Mouse (Mus musculus) NIH3T3 (cell line): ENCODE results near the gene Camk2d.

Experiments
- DNase-seq: peaks from one replicate; pipeline ENCODE4 v3.0.0-alpha.2; 2012; ENCODE audit warnings: low read depth

Camk2d gene

DNA sequence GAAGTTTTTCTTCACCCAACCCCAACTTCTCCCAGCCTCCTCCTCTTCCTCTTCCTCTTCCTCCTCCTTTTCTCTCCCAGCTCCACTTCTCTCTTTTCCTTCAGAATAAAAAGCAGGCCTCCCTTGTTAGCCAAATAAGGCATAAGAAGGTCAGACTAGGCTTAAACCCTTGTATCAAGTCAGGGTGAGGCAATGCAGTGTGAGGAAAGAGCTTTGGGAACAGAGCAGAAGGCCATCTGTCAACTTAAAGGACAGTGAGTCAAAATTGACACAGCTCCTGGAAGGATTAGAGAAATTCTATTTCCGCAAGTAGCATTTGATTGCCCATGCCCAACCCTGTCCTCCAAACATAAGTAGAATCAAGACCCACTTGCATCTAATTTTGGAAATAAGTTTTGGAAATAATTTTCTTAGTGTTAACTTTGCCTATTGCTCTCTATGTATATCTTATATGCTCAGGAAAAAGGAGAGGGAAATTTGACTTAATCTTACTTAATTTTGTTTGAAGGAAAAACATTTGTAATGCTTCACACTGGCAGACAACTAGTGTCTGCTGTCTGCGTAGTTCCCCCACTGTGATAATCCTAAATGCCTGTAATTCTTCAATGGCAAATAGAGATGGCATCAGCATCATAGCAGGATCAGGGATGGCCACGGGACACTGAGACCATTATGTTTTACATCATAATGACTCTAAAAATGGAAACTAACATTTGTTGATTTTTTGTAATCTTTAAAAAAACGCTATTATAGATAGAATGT, 16.8 kb downstream of the Camk2d start:
- no peak for DNase-seq

DNA sequence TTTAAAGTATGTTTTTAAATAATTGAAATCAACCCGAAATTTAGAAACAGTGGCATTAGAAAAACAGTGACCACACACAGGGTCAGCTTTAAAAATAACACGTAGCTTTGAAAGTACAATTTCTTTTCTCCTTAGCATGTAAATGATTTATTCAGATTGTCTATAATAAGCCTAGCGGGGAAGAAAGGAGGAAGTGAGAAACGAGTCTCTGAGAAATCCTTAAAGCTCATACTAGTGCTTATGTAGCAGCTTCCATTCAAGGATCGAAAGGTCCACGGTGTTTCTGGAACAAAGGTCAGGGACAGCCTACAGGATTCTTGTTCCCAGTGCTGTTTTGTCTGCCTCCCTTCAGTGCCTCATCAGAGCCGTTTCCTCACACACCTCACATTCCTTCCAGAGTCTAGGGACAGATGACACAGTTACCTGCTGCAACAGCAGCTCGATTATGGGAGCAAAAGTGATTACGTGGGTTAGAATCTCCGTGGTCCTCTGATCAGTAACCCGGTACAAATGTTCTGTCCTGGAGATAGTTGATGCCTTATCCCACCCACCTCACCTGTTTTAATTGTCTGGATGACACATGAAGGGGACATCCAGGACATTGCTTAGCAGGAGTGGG, 17.5 kb downstream of the Camk2d start:
- no peak for DNase-seq

DNA sequence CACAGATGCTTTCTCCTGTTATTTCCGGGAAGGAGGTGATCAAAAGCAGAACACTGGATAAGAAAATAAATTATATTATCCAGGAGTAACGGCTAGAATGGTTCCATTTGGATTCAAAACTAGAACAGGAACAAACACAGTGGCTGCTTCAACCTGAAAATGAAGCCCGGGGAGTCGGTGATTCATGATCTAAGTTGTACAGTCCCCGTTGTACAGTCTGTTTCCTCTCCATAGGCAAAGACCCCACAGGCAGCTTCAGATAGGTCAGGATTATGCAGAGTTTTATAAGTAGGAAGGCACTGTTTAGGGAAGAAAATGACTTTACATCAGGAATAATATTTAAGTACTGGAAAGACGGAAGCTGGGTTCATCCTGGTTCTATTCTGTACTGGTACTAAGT, 19.2 kb downstream of the Camk2d start:
- DNase-seq: no peak

DNA sequence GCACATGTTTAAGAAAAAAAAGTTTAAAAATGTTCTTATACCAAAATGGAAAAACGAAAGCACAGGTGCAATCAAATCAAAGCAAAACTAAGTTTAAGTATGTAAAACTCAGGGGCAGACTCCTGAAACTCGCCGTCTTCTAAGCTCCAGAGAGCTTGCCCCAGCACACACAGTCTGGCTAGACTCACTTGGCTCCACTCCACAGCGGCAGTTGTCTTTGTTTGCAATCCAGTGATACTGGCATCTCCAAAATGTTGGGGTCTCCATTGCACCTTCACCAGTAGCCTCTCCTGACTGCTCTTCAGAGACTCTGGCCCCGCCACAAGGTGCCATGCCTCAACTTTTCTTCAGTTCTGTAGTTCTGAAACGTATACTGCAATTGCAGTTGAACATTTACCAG, 24.1 kb downstream of the Camk2d start:
- no peak for DNase-seq

- DNase-seq: no peak
Measured at GRCm38 (mm10) chr3:126622509-126622908, 26.4 kb downstream of the Camk2d start.

DNA sequence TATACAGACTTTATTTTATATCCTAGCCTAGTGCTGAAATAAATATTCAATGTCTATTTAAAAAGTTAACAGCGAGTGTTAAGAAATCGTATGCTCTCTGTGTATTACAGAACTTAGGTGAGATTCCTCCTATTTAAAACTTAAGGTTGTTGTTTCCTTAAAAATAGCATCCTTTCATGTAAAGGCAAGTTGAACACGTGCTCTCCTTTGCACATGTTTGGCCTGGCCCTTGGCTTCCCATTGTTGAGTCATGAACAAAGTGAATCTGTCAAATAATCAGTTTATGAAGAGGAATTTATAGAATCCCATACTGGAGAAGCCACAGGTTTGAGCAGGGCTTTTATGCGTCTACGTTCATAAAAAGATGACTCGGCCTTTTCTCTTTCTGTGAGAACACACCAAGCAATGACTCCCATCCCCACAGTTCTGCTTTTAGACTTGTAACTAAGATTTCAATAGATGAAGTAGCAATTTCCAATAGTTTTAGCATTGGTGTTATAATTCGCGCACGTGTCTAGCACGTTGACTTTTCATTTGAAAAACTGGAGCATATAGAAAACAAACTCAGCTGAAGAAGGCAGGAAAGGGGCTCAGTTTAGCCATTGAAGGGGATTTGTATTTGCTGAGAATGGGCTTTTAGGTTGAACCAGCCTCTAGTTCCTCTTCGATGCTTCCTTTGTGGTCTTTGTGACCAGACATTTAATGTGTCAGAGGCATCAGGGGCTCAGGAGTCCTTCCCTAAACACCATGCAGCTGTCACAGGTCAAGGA, 29.1 kb downstream of the Camk2d start:
- DNase-seq: no peak

DNA sequence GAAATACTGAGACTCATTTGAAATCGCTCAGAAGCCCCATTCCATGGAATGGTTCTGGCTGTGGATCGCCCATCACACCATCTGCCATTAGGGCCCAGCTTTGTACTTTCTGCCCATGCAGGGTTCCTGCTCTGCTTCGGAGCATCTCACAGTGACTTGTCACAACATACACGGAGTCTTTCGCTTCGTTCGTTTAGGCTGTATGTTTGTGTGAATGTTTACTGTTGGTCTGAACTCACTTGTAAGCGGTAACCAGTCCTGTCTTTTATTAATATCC, 29.6 kb downstream of the Camk2d start:
- no peak for DNase-seq

DNA sequence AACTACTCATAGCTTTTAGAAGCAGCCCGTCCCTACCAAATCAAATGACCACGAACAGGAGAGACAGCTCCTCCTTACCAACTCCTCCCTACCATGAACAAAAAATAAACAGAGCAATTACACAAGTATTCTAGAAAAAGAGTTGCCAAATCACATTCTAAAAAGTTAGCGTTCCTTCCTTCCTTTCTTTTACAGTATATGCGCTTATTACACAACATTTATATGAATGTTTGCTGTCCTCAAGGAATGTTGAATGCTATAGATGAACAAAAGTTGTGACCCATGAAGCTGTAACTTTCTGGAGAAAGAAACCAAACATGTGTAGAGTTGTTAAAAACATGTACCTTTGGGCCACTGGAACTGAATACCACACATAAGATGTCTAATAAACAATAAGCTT, 31.9 kb downstream of the Camk2d start:
- no peak for DNase-seq

DNA sequence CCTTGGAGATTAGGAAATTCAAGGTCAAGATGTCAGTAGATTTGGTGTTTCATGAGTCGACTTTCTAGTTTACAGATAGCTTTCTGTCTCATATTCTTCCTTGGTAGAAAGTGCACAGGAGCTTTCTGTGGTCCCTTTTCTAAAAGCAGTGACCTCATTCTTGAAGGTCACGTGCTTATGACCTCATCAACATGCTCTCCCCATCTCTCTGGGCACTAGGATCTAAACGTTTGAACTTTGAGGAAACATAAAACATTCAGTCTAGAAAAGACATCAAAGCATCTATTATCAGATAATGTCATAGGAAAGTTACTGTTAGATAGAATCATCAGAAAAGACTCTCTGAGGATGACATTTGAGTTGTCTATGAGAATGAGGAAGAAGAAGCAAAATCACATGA, 32.3 kb downstream of the Camk2d start:
- DNase-seq: no peak

DNA sequence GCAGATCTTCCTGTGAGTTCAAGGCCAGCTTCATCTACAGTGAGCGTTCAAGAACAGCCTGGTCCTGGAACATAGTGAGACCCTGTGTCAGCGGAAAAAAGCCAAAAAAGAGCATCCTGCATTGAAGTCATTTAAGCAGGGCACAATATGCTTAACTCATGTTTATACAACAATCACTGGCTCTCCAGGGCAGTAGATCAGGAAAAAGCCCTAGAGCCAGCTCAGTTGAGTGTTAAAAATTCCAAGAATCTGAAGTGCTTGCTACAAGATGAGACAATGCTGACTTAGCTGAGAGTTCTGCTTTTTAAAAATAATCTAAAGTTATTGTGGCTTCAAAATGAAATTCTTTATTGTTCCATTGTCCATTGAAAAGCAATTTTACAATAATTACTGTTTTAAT, 32.9 kb downstream of the Camk2d start:
- no peak for DNase-seq

GRCm38 (mm10) chr3:126630111-126630869, 34.2 kb downstream of the Camk2d start:
- DNase-seq: no peak

- DNase-seq: no peak
Measured at GRCm38 (mm10) chr3:126631583-126631982, 35.5 kb downstream of the Camk2d start.

GRCm38 (mm10) chr3:126632580-126632979, 36.5 kb downstream of the Camk2d start:
- DNase-seq: no peak

DNA sequence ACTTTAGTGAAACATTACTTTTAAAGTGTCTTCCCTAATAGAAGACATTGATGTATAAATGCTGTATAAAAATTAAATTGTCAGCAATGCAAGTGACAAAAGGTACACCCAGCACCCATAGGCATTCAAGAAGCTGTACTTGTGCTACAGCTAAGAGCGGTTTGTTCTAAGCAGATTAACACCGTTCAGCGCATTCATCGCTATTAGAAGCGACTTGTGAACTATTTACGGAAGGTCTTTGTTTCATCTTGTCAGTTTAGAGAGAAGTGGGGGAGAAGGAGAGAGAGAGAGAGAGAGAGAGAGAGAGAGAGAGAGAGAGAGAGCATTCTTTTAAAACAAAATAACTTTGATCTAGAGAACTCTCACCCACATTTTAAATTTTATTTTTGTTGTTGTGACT, 38.1 kb downstream of the Camk2d start:
- no peak for DNase-seq

DNA sequence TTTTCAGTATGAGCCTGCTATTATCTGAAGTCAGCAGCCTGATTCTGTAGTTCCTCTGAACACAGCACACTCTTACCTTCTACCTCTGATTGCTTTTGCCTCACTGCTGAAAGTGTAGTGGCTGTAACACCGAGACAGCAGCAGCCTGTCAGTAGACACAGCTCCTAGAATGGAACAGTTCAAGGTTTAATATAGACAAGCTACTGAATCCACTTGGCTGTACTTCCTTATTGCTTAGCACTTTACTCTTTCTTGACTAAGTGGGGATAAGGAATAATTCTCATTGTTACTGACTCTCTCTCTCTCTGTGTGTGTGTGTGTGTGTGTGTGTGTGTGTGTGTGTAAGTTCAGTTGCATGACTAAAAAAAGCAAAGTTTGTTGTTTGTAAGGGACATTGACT, 42.2 kb downstream of the Camk2d start:
- DNase-seq: no peak

DNA sequence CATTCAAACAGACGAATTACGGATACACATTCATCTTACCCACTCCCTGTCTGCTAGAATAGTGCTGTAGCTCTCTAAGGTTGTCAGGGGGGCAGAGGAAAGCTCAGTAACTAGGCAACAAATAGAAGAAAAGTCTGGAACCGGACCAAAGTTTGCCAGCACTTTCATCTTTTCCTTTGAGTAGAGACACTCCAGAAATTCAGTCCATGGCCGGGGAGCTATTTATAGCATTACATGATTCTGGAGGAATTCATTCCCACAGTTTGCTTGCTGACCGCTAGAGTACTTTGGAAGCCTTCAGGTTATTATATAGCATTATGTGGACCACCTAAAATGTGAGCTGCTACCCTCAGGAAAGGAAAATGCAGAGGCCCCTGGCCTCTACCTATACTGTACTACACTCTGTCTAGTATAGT, 43.0 kb downstream of the Camk2d start:
- DNase-seq: peak; percentile 38

DNA sequence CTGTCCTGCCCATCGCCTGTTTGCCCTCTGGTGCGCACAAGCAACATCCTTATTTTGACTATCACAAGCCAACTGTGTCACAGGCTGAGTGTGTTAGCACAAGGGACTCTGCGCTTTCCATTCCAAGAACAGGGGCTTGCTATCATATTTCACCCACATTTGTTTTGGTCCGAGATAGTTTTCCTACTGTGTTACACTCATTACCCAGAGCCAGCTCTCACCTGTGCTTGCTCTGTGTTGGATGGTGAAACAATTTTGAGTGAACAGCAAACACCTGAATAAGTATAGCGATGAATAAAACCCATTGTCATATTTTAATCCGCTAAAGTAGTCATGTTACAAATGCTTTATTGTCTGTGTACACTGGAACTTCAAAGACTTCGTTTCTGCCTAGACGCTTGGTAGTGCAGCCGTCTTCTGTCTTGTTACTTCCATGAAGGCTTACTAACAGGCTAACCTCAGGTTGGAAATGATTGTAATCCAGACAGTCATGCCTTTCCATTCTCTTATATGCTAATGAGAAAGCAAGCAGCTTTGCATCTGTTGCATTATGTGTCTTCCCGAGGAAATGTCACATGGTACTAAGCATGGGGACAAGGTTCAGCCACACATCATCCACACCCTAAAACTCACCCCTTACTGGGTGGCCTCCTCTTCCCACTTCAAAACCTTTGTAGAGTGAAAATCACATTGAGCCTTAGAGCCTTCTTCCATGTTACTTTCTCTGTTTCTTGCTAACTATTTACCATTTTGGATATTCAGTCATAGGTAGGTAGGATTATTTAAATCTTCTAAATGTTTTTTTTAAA, 44.5 kb downstream of the Camk2d start:
- DNase-seq: no peak

GRCm38 (mm10) chr3:126641451-126641850, 45.3 kb downstream of the Camk2d start:
- DNase-seq: no peak

- DNase-seq: no peak
Measured at GRCm38 (mm10) chr3:126643071-126644010, 47.2 kb downstream of the Camk2d start.

GRCm38 (mm10) chr3:126650332-126650731, 54.2 kb downstream of the Camk2d start:
- no peak for DNase-seq

GRCm38 (mm10) chr3:126650747-126651146, 54.6 kb downstream of the Camk2d start:
- DNase-seq: no peak
